Mouse (Mus musculus) MEL (cell line): ENCODE measurements around the gene Pcsk5. TPM values are rescaled to one million over a fixed set of nuclear protein-coding genes. Genes with fewer than 3 reads are reported as not detected.

Source experiments
- DNase-seq: peaks from one replicate; pipeline ENCODE4 v3.0.0; 2011; ENCODE audit warnings: low read depth, low spot score
- H3K27ac ChIP-seq: 2 replicates; pipeline ENCODE4 v1.5.1; 2012; ENCODE audit warnings: low read depth, mild to moderate bottlenecking, control low read depth, low read length, moderate library complexity; ENCODE audit not compliant: control insufficient read depth
- H3K27me3 ChIP-seq, 2 experiments: fragments of 150-350 bp in 1 of 2; sonication (generic) in 1 of 2; 2 replicates each; pipeline ENCODE4 v1.6.1; 2012; ENCODE audit warnings: low read length in 2 of 2, mild to moderate bottlenecking in 2 of 2, improper control_type of control experiment in 1 of 2, moderate library complexity in 1 of 2; ENCODE audit not compliant: insufficient read depth in 2 of 2, control insufficient read depth in 1 of 2
- H3K36me3 ChIP-seq, 2 experiments: 2 replicates each; pipeline ENCODE4 v1.6.1; 2012 to 2014; ENCODE audit warnings: low read length in 2 of 2, improper control_type of control experiment in 1 of 2, inconsistent platforms in 1 of 2, mild to moderate bottlenecking in 1 of 2; ENCODE audit not compliant: insufficient read depth in 2 of 2, control insufficient read depth in 1 of 2
- H3K4me1 ChIP-seq, 2 experiments: fragments of 150-350 bp in 1 of 2; sonication (generic) in 1 of 2; 2 replicates each; pipeline ENCODE4 v1.6.1; 2012; ENCODE audit warnings: low read length in 2 of 2, improper control_type of control experiment in 1 of 2, mild to moderate bottlenecking in 1 of 2; ENCODE audit not compliant: insufficient read depth in 2 of 2, control insufficient read depth in 1 of 2
- H3K4me3 ChIP-seq, 2 experiments: fragments of 150-350 bp in 1 of 2; sonication (generic) in 1 of 2; 2 replicates each; pipeline ENCODE4 v1.5.1; 2012; ENCODE audit warnings: low read depth in 2 of 2, low read length in 2 of 2, mild to moderate bottlenecking in 2 of 2, moderate library complexity in 2 of 2, control low read depth in 1 of 2, improper control_type of control experiment in 1 of 2; ENCODE audit not compliant: control insufficient read depth in 1 of 2, insufficient read depth in 1 of 2
- H3K79me2 ChIP-seq: 2 replicates; pipeline ENCODE4 v1.6.1; 2012; ENCODE audit warnings: mild to moderate bottlenecking, low read length, moderate library complexity; ENCODE audit not compliant: control insufficient read depth, poor library complexity, insufficient read depth
- H3K9ac ChIP-seq: 2 replicates; pipeline ENCODE4 v1.6.1; 2012; ENCODE audit warnings: low read depth, mild to moderate bottlenecking, control low read depth, low read length, moderate library complexity; ENCODE audit not compliant: control insufficient read depth, poor library complexity, severe bottlenecking
- H3K9me3 ChIP-seq: fragments of 150-350 bp; sonication (generic); replicated peaks from 2 replicates; pipeline ENCODE4 v1.6.1; 2012; ENCODE audit warnings: mild to moderate bottlenecking, low read length, improper control_type of control experiment, moderate library complexity; ENCODE audit not compliant: insufficient read depth
- CHD1 ChIP-seq: IDR thresholded peaks from 2 replicates; pipeline ENCODE4 v1.6.1; 2012; ENCODE audit warnings: low read depth, mild to moderate bottlenecking, inconsistent platforms, low read length, improper control_type of control experiment
- CHD2 ChIP-seq: IDR thresholded peaks from 2 replicates; pipeline ENCODE4 v1.6.1; 2011; ENCODE audit warnings: low read length, improper control_type of control experiment
- CTCF ChIP-seq, 3 experiments: IDR thresholded peaks in 2 of 3; conservative IDR thresholded peaks in 1 of 3; 2 replicates each; pipeline ENCODE4 v1.5.1; 2011 to 2012; ENCODE audit warnings: low read length in 3 of 3, low read depth in 2 of 3, mild to moderate bottlenecking in 2 of 3, improper control_type of control experiment in 1 of 3, inconsistent platforms in 1 of 3, mixed read lengths in 1 of 3, moderate library complexity in 1 of 3; ENCODE audit not compliant: control insufficient read depth in 1 of 3, insufficient read depth in 1 of 3, poor library complexity in 1 of 3, severe bottlenecking in 1 of 3
- E2F4 ChIP-seq: IDR thresholded peaks from 2 replicates; pipeline ENCODE4 v1.6.1; 2011; ENCODE audit warnings: low read depth, low read length, improper control_type of control experiment, borderline replicate concordance
- ELF1 ChIP-seq: IDR thresholded peaks from 2 replicates; pipeline ENCODE4 v1.6.1; 2014; ENCODE audit warnings: low read depth, mild to moderate bottlenecking, inconsistent platforms, low read length, improper control_type of control experiment, moderate library complexity
- EP300 ChIP-seq, 2 experiments: IDR thresholded peaks; 2 replicates each; pipeline ENCODE4 v1.6.1; 2011; ENCODE audit warnings: improper control_type of control experiment in 2 of 2, low read length in 2 of 2, low read depth in 1 of 2, mild to moderate bottlenecking in 1 of 2
- ETS1 ChIP-seq: IDR thresholded peaks from 2 replicates; pipeline ENCODE4 v1.6.1; 2012; ENCODE audit warnings: low read depth, mild to moderate bottlenecking, inconsistent platforms, low read length, improper control_type of control experiment, moderate library complexity
- GABPA ChIP-seq: IDR thresholded peaks from 2 replicates; pipeline ENCODE4 v1.6.1; 2012; ENCODE audit warnings: low read depth, mild to moderate bottlenecking, inconsistent platforms, low read length, improper control_type of control experiment, moderate library complexity
- GATA1 ChIP-seq: IDR thresholded peaks from 2 replicates; pipeline ENCODE4 v1.6.1; 2011; ENCODE audit warnings: low read depth, low read length, improper control_type of control experiment
- HCFC1 ChIP-seq: IDR thresholded peaks from 2 replicates; pipeline ENCODE4 v1.6.1; 2012; ENCODE audit warnings: low read depth, mild to moderate bottlenecking, inconsistent platforms, low read length, improper control_type of control experiment, moderate library complexity
- JUND ChIP-seq: IDR thresholded peaks from 2 replicates; pipeline ENCODE4 v1.6.1; 2011; ENCODE audit warnings: low read depth, mild to moderate bottlenecking, improper control_type of control experiment, low read length
- KAT2A ChIP-seq: conservative IDR thresholded peaks from 2 replicates; pipeline ENCODE4 v1.6.1; 2012; ENCODE audit warnings: low read depth, low read length, improper control_type of control experiment, inconsistent platforms
- MAFK ChIP-seq: IDR thresholded peaks from 2 replicates; pipeline ENCODE4 v1.6.1; 2011; ENCODE audit warnings: low read depth, mild to moderate bottlenecking, low read length, improper control_type of control experiment, borderline replicate concordance
- MAX ChIP-seq: IDR thresholded peaks from 2 replicates; pipeline ENCODE4 v1.6.1; 2011; ENCODE audit warnings: low read length, improper control_type of control experiment
- MAZ ChIP-seq: IDR thresholded peaks from 2 replicates; pipeline ENCODE4 v1.6.1; 2012; ENCODE audit warnings: low read depth, mild to moderate bottlenecking, inconsistent platforms, low read length, improper control_type of control experiment
- MEF2A ChIP-seq: IDR thresholded peaks from 2 replicates; pipeline ENCODE4 v1.6.1; 2014; ENCODE audit warnings: low read depth, mild to moderate bottlenecking, inconsistent platforms, low read length, improper control_type of control experiment; ENCODE audit not compliant: poor library complexity, insufficient replicate concordance, severe bottlenecking; ENCODE audit errors: extremely low read depth
- MXI1 ChIP-seq: IDR thresholded peaks from 2 replicates; pipeline ENCODE4 v1.6.1; 2011; ENCODE audit warnings: mild to moderate bottlenecking, low read depth, low read length, improper control_type of control experiment
- MYC ChIP-seq: IDR thresholded peaks from 2 replicates; pipeline ENCODE4 v1.6.1; 2011; ENCODE audit warnings: low read depth, mild to moderate bottlenecking, low read length, improper control_type of control experiment, moderate library complexity
- NELFE ChIP-seq: IDR thresholded peaks from 2 replicates; pipeline ENCODE4 v1.6.1; 2011; ENCODE audit warnings: low read depth, low read length, improper control_type of control experiment
- NRF1 ChIP-seq: IDR thresholded peaks from 2 replicates; pipeline ENCODE4 v1.6.1; 2014; ENCODE audit warnings: low read depth, mild to moderate bottlenecking, inconsistent platforms, low read length, improper control_type of control experiment, moderate library complexity; ENCODE audit not compliant: poor library complexity, insufficient read depth, severe bottlenecking
- POLR2A ChIP-seq, 2 experiments: IDR thresholded peaks; 2 replicates each; pipeline ENCODE4 v1.6.1; 2011 to 2012; ENCODE audit warnings: low read length in 2 of 2, mild to moderate bottlenecking in 2 of 2, control low read depth in 1 of 2, improper control_type of control experiment in 1 of 2, low read depth in 1 of 2, moderate library complexity in 1 of 2; ENCODE audit not compliant: control insufficient read depth in 1 of 2, insufficient read depth in 1 of 2, poor library complexity in 1 of 2
- POLR2AphosphoS2 ChIP-seq: IDR thresholded peaks from 2 replicates; pipeline ENCODE4 v1.6.1; 2011; ENCODE audit warnings: low read length, improper control_type of control experiment
- POLR2AphosphoS5 ChIP-seq: IDR thresholded peaks from 2 replicates; pipeline ENCODE4 v1.6.1; 2012; ENCODE audit warnings: low read depth, borderline replicate concordance, mild to moderate bottlenecking, inconsistent platforms, low read length, moderate library complexity, mixed read lengths
- RAD21 ChIP-seq: IDR thresholded peaks from 2 replicates; pipeline ENCODE4 v1.6.1; 2011; ENCODE audit warnings: mild to moderate bottlenecking, low read depth, low read length, improper control_type of control experiment
- RCOR1 ChIP-seq: IDR thresholded peaks from 2 replicates; pipeline ENCODE4 v1.6.1; 2012; ENCODE audit warnings: low read depth, mild to moderate bottlenecking, inconsistent platforms, low read length, improper control_type of control experiment
- SIN3A ChIP-seq: IDR thresholded peaks from 2 replicates; pipeline ENCODE4 v1.6.1; 2012; ENCODE audit warnings: low read length, improper control_type of control experiment, inconsistent platforms
- SMC3 ChIP-seq: IDR thresholded peaks from 2 replicates; pipeline ENCODE4 v1.6.1; 2011; ENCODE audit warnings: low read depth, low read length, improper control_type of control experiment
- TAL1 ChIP-seq: IDR thresholded peaks from 2 replicates; pipeline ENCODE4 v1.6.1; 2012; ENCODE audit warnings: mild to moderate bottlenecking, inconsistent platforms, low read length, moderate library complexity, mixed read lengths
- UBTF ChIP-seq: IDR thresholded peaks from 2 replicates; pipeline ENCODE4 v1.6.1; 2012; ENCODE audit warnings: low read depth, mild to moderate bottlenecking, inconsistent platforms, low read length, improper control_type of control experiment, moderate library complexity, borderline replicate concordance; ENCODE audit not compliant: insufficient read depth
- USF1 ChIP-seq: IDR thresholded peaks from 2 replicates; pipeline ENCODE4 v1.6.1; 2014; ENCODE audit warnings: low read depth, mild to moderate bottlenecking, inconsistent platforms, low read length, improper control_type of control experiment, moderate library complexity
- USF2 ChIP-seq, 2 experiments: IDR thresholded peaks; 2 replicates each; pipeline ENCODE4 v1.6.1; 2011 to 2012; ENCODE audit warnings: improper control_type of control experiment in 2 of 2, low read length in 2 of 2, borderline replicate concordance in 1 of 2, inconsistent platforms in 1 of 2, low read depth in 1 of 2, mild to moderate bottlenecking in 1 of 2; ENCODE audit not compliant: insufficient read depth in 1 of 2
- ZC3H11A ChIP-seq: IDR thresholded peaks from 2 replicates; pipeline ENCODE4 v1.6.1; 2012; ENCODE audit warnings: low read depth, mild to moderate bottlenecking, inconsistent platforms, low read length, improper control_type of control experiment
- ZKSCAN1 ChIP-seq: IDR thresholded peaks from 2 replicates; pipeline ENCODE4 v1.6.1; 2012; ENCODE audit warnings: low read depth, mild to moderate bottlenecking, inconsistent platforms, low read length, improper control_type of control experiment, moderate library complexity
- ZMIZ1 ChIP-seq: IDR thresholded peaks from 2 replicates; pipeline ENCODE4 v1.6.1; 2012; ENCODE audit warnings: low read depth, mild to moderate bottlenecking, inconsistent platforms, low read length, improper control_type of control experiment, moderate library complexity
- ZNF384 ChIP-seq: IDR thresholded peaks from 2 replicates; pipeline ENCODE4 v1.6.1; 2012; ENCODE audit warnings: low read depth, mild to moderate bottlenecking, inconsistent platforms, low read length, improper control_type of control experiment
- polyA plus RNA-seq, 2 experiments: library from polyadenylated mRNA; stranded (reverse) in 1 of 2; unstranded in 1 of 2; fragments of >175 nt in 1 of 2; fragments of >200 nt in 1 of 2; gene quantifications; 2 replicates each; pipeline versions ENCODE4 v1.2.1 to v1.2.4; 2012; ENCODE audit warnings: low replicate concordance in 2 of 2, low read depth in 1 of 2; ENCODE audit not compliant: insufficient read length in 2 of 2, insufficient read depth in 1 of 2, missing spikeins in 1 of 2
- total RNA-seq: library from RNA; depleted of rRNA; stranded (reverse); fragments of 300-350 nt; gene quantifications from 2 replicates; pipeline ENCODE4 v1.2.3, GENCODE M21; 2012

Pcsk5 gene
- total and polyA plus RNA-seq, 3 experiments, result not detected

- Histone ChIP-seq H3K36me3 (peaks cover 0 to 3% of the 10 kb centered on the region in 2 experiments; a peak in 2 of 4 replicates), H3K9ac (no peak overlapping the region), H3K27ac (no peak overlapping the region), H3K4me1 (peaks cover under 1 to 6% of the 10 kb centered on the region in 2 experiments; a peak in 3 of 4 replicates), H3K79me2 (no peaks in the 10 kb centered on the region), H3K9me3 (no peaks in the 10 kb centered on the region), H3K27me3 (peaks cover 1 to 5% of the 10 kb centered on the region in 2 experiments; a peak in 2 of 4 replicates), H3K4me3 (no peak overlapping the region)
- no peak for TF ChIP-seq NELFE
- no peak for TF ChIP-seq EP300 (IDR thresholded peaks at IDR 0.05; ENCODE audit: low read depth in 1 of 2, low read length in 2 of 2)
- TF ChIP-seq NRF1, result no peak
- TF ChIP-seq ETS1, result no peak
- TF ChIP-seq USF1, result no peak
- TF ChIP-seq MEF2A, result no peak
- no peak for TF ChIP-seq ZNF384
- TF ChIP-seq CHD2, result no peak
- TF ChIP-seq ZMIZ1, result no peak
- TF ChIP-seq ELF1, result no peak
- TF ChIP-seq HCFC1, result no peak
- TF ChIP-seq CHD1, result no peak
- TF ChIP-seq ZC3H11A, result peak; percentile 87
- TF ChIP-seq POLR2A (IDR thresholded peaks at IDR 0.05; ENCODE audit: control insufficient read depth in 1 of 2, insufficient read depth in 1 of 2, low read depth in 1 of 2, low read length in 2 of 2, poor library complexity in 1 of 2), result no peak
- no peak for TF ChIP-seq MAFK
- TF ChIP-seq GABPA, result no peak
- TF ChIP-seq RAD21, result peak; percentile 84
- no peak for TF ChIP-seq TAL1
- TF ChIP-seq KAT2A, result no peak
- peak; percentile 92 for TF ChIP-seq SMC3
- TF ChIP-seq UBTF, result no peak
- TF ChIP-seq USF2 (IDR thresholded peaks at IDR 0.05; ENCODE audit: borderline replicate concordance in 1 of 2, insufficient read depth in 1 of 2, low read depth in 1 of 2, low read length in 2 of 2), result no peak
- no peak for TF ChIP-seq ZKSCAN1
- peak; percentile 1 to 73 (median 37); a peak in 5 of 6 replicates for TF ChIP-seq CTCF (IDR thresholded peaks at IDR 0.05 in 2 of 3, conservative IDR thresholded peaks at IDR 0.05 in 1 of 3; ENCODE audit: control insufficient read depth in 1 of 3, insufficient read depth in 1 of 3, low read depth in 2 of 3, low read length in 3 of 3, poor library complexity in 1 of 3, severe bottlenecking in 1 of 3)
- TF ChIP-seq RCOR1, result no peak
- no peak for TF ChIP-seq JUND
- TF ChIP-seq MAZ, result no peak
- no peak for TF ChIP-seq SIN3A
- TF ChIP-seq MXI1, result no peak
- TF ChIP-seq E2F4, result no peak
- TF ChIP-seq POLR2AphosphoS5, result no peak
- no peak for TF ChIP-seq GATA1
- TF ChIP-seq POLR2AphosphoS2, result no peak
- no peak for TF ChIP-seq MYC
- TF ChIP-seq MAX, result no peak
- DNase-seq, result peak; percentile 52
These were observed 449.0 kb downstream of the Pcsk5 start for GRCm38 (mm10) chr19:17388404-17388803.
